Mouse (Mus musculus) adrenal gland, postnatal 4 days (tissue): ENCODE results near the gene Tubg1. TPM values are rescaled to one million over a fixed set of nuclear protein-coding genes. Genes with fewer than 3 reads are reported as not detected.
A peak's percentile ranks its signal among the peaks of the same experiment; 100 is the strongest.

Source experiments
- DNase-seq, 2 experiments: peaks; one replicate each; pipeline ENCODE4 v3.0.0; 2021 to 2022; ENCODE audit warnings: low spot score in 2 of 2, mixed read lengths in 2 of 2
- long read RNA-seq, 2 experiments: library from polyadenylated mRNA; stranded (forward); transcript quantifications; one replicate each; pipeline ENCODE4 v2.0.0; 2021
- total RNA-seq, 2 experiments: library from RNA; stranded (reverse); gene quantifications; 2 replicates each; pipeline ENCODE4 v1.2.3; 2021

Gene Tubg1
- 10 to 100 TPM; 42.0 to 42.6 TPM for total RNA-seq
- long read RNA-seq, experiment 1, transcript Tubg1-201 (11 exons, 1,802 nt), result major isoform, 42 of 52 reads
- long read RNA-seq, experiment 1, partial matches to known transcripts, result 7 of 52 reads
- long read RNA-seq, experiment 1, other reads (novel, unspliced or antisense), result 3 of 52 reads
- long read RNA-seq, experiment 2, transcript Tubg1-201 (11 exons, 1,802 nt), result major isoform, 69 of 85 reads
- long read RNA-seq, experiment 2, partial matches to known transcripts, result 11 of 85 reads
- long read RNA-seq, experiment 2, other reads (novel, unspliced or antisense), result 5 of 85 reads

- peak; percentile 96 to 99 for DNase-seq
Observed at GRCm38 (mm10) chr11:101119761-101120544, at the start of gene Tubg1, which contains the start of gene Retreg3. TSS of gene Tubg1 (plus strand) at chr11:101119938. TSS of gene Retreg3 (minus strand) at chr11:101119893.

- no peak for DNase-seq
Observed at GRCm38 (mm10) chr11:101070189-101070527, 49.6 kb upstream of the Tubg1 start.

DNA sequence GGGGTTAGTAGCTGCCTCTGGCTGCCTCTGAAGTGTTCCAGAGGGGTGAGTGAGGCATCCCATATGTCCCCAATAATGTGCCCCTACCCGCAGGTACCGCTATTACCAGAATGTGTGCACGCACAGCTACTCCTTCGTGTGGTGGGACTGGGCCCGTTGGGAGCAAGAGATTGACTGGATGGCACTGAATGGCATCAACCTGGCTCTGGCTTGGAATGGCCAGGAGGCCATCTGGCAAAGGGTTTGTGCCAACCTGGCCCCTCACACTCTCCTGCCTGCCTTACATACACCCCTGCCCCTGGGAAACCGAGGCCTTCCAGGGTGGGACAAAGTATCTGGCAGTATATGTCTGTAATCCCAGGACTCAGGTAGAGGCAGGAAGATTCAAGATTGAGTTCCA lies 48.8 kb upstream of the Tubg1 start:
- no peak for DNase-seq

- DNase-seq, result no peak
Observed at GRCm38 (mm10) chr11:101071810-101072428, 47.8 kb upstream of the Tubg1 start.

DNA sequence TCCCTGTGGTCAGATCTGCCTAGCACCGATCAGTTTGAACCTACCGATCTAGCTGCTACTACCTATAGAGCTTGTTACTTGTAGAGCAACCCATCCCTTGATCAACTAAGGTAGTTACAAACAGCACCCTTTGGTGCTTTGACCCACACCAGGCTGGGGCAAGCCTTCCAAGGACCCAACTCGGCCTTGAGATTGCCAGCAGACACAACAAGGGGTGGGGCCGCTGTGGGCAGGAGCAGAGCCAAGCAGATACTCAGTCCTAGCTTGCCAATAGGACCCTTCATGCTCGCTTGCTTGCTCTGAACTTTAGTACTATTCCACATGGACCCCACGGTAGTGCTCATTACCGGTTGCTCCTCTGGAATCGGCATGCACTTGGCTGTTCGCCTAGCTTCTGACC lies 41.6 kb upstream of the Tubg1 start, which contains the start of gene Hsd17b1:
Gene Hsd17b1 (plus strand): TSS at position 291 of the 400 bp plus-strand sequence.
- DNase-seq, result no peak

GRCm38 (mm10) chr11:101079746-101080145 lies 40.0 kb upstream of the Tubg1 start:
- no peak for DNase-seq

DNA sequence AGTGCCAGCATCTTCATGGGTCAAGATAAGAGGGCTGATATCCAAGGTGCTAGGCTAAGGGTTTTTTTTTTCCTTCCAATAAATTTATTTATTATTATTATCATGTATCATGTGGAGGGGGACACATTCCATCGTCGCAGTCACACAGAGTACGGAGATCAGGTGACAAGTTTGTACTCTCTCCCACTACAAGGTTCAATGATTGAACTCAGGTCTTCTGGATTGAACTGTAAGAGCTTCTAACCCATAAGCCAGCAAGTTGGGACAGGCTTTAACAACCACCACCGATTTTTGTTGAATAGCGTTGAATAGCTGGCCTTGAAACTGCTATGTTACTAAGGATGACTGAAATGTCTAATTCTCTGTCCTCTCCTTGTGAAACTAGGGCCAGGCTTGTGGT lies 39.3 kb upstream of the Tubg1 start:
- DNase-seq, result no peak

DNA sequence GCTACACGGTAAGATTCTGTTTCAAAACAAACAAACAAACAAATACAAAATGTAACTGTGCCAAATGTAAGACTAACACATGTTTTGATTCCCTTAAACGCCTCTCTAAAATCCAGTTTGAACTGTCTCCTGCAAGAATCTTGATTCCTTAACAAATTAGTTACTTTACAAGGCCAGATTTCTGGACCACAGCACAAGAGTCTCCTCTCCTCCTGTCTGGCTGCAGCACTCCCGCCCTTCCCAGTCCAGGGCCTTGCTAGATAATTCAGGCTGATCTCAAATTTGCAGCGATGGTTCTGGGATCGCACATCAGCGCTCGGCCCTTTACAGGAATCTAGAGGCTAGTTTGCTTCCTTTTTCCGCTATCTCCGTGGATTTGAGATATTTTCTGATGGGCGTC lies 38.1 kb upstream of the Tubg1 start:
- no peak for DNase-seq

DNA sequence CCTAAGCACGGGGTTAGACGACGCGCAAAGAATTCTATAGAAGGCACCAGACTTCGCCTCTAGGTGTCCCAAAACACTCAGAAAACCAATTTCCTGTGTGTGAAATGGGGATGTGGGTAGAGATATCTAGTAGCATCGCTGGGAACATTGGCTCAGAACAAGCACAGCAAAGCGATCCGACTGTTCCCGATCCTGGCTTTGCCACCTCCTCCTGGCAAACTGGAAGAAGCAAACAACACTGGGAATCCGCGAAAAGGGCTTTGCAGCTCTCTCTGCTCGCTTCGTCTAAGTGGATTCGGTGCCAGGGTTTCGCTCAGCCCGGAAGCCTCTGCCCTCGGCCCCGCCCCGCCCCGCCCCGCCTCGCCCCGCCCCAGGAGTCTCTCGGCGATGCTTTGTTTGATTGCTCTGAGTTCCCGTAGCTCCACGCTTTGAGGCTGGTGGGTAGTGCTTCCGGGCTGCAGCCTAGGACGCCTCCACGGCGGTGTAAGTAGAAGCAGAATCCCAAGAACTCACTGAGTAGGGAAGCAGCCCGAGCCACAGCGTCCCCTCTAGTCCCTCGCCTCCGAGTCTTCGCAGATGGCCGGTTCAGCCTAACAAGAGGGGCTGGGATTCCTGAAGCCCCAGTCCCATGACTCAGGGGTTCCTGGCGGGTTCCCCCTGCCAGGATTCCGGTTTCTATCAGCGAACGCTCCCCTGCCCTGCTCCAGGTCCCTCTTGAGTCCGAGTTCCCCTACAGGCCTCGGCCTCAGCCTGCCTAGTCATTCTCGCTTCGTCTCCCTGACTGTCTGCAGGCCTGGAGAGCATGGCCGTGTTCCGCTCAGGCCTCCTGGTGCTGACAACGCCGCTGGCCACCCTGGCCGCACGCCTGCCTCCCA lies 37.3 kb upstream of the Tubg1 start, which contains the start of gene Coasy:
Gene Coasy (plus strand): TSS at position 358 of the 875 bp plus-strand sequence.
- DNase-seq, result peak in 1 of 2 experiments; percentile 69

DNA sequence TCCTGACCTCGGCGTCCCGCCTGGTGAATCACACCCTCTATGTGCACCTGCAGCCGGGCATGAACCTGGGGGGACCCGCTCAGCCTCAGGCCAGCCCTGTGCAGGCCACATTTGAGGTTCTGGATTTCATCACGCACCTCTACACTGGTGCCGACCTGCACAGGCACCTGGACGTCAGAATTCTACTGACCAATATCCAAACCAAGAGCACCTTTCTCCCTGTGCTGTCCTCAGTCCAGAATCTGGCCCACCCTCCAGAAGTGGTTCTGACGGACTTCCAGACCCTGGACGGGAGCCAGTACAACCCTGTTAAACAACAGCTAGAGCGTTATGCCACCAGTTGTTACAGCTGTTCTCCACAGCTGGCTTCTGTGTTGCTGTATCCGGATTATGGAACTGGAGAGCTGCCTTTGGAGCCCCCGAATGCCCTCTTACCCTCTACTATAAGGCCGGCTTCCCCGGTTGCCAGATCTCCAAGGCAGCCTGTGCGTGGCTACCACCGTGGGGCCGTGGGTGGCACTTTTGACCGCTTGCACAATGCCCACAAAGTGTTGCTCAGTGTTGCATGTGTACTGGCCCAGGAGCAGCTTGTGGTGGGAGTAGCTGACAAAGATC lies 36.5 kb upstream of the Tubg1 start:
- no peak for DNase-seq

DNA sequence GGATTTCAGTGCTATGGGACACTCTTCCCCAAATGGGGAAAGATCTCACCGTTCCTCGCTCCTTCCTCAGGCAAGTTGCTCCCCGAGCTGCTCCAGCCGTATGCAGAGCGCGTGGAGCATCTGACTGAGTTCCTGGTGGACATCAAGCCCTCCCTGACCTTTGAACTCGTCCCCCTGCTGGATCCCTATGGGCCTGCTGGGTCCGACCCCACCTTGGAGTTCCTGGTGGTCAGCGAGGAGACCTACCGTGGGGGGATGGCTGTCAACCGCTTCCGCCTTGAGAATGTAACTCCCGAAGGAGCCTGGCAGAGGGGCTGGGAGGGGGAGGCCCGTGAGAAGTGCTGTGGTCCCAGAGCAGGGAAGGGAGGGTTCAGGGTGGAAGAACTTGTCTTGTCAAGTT lies 35.5 kb upstream of the Tubg1 start:
- DNase-seq, result no peak

GRCm38 (mm10) chr11:101084811-101085210 lies 34.9 kb upstream of the Tubg1 start:
- DNase-seq, result no peak

DNA sequence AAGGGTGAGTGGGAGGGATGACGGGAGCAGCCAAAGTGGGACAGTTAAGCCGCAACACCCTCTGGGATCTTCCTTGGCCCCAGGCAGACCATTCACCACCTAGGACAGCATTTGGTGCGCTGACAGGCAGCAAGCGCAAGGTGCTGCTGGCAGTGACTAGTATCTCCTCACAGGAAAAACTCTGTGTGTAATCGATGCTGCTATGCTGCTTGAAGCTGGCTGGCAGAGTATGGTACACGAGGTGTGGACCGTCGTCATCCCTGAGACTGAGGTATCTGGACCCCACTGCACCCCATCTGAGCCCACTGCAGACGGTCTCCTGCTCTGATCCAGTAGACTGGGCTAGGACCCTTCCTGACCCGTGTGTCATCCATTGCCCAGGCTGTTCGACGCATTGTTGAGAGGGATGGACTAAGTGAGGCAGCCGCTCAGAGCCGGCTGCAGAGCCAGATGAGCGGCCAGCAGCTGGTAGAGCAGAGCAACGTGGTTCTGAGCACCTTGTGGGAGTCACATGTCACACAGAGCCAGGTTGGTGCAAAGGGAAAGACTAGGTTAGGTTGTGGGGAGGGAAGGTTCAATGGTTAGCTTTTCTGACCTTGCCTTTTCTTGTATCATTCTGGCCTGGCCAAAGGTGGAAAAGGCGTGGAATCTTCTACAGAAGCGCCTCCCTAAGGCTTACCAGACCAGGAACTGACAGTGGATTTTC lies 34.0 kb upstream of the Tubg1 start:
- DNase-seq, result no peak

GRCm38 (mm10) chr11:101086323-101086674 lies 33.4 kb upstream of the Tubg1 start:
- DNase-seq, result no peak

- peak; percentile 69 to 78 for DNase-seq
Observed at GRCm38 (mm10) chr11:101086756-101087681, 32.7 kb upstream of the Tubg1 start, which contains the start of gene Mlx. TSS of gene Mlx (plus strand) at chr11:101087277.

- DNase-seq, result no peak
Observed at GRCm38 (mm10) chr11:101087682-101088055, 32.1 kb upstream of the Tubg1 start.

- DNase-seq, result no peak
Observed at GRCm38 (mm10) chr11:101089931-101090330, 29.8 kb upstream of the Tubg1 start.

DNA sequence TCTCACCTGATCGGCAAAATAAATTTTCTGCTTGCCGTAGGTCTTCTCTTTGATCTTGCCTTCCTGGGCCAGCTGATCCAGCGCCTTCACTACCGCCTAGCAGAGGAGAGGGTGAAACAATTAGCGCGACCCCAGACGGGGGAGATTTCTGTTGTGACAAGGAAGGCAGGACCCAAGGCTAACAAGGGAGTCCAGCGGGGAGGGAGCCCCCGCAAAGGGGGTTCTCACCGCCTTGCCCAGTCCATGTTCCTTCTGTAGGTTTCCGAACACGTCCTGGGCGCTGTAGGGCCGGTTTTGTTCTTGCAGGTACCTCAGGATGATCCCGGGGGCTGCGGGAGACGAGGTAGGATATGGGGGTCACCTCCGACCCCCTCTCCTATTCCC lies 24.8 kb upstream of the Tubg1 start:
- no peak for DNase-seq
